Mouse (Mus musculus) layer of hippocampus, postnatal 36 days (tissue): ENCODE data around the gene Abcc4. TPM values are rescaled to one million over a fixed set of nuclear protein-coding genes. Genes with fewer than 3 reads are reported as not detected.
"Not testable (repeated sequence)": the region's sequence is repeated elsewhere in the genome, so short reads cannot be mapped to it uniquely, and the experiment has no call there.

ENCODE experiments used
- DNase-seq, 2 experiments: peaks; one replicate each; pipeline ENCODE4 v3.0.0; 2022
- total RNA-seq, 2 experiments: library from RNA; stranded (reverse); gene quantifications; 2 replicates each; pipeline ENCODE4 v1.2.3; 2021

The Abcc4 gene
- total RNA-seq, 2 experiments from 2014 or later = 8.2 to 10.4 TPM

DNA sequence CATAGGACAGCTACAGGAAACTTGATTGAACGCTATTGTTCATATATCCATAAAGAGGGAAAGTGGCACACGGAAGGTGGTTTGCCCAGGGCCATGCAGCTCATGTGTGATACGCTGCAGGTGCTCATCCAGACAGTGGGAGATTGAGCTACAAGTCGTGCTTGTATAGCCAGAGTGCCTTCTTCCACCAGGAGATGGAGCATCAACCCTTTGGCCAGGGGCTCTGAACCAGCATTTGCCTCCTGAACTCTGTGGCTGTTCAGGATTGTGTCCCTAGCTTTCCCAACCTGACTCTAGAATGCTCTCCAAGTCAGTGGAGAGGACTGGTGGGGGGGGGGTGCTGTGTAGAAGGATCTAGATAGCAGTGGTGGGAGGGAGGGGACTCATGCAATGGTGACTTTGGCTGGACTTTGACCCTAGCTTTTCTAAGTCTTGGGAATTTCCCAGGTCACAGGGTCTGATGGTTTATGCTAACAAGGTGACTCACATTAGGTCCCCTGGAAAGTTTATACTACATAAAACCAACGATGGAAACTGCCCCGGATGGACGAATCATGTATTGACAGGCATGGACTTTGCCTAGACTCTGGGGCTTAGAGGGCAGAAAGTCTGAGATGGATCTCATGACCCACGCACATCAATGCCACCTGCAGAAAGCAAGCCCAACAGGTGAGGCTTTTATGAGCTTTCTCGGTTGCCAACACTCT is 27.6 kb downstream of the Abcc4 start:
- no peak for DNase-seq

GRCm38 (mm10) chr14:118676308-118676994 is 29.6 kb downstream of the Abcc4 start:
- no peak for DNase-seq

- DNase-seq = no peak
These were observed 31.3 kb downstream of the Abcc4 start for GRCm38 (mm10) chr14:118674705-118675139.

DNA sequence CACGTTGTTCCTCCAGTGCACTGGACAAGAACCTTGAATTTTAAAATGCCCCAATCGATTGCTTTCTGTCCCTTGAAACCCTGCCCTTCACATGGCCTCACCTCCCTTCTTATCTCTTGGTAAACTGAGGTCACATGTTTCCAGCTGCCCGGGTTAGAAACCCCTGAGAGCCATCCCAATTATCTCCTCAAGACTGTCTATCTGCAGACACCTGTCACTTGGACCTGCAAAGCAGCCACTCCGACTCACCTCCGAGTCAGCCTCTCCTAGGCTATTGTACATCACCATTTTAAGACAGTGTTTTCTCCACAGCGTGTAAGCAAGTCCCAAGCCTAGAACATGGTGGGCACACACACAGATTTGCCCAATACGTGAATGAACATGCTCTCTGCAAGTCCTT is 31.8 kb downstream of the Abcc4 start:
- DNase-seq = no peak

DNA sequence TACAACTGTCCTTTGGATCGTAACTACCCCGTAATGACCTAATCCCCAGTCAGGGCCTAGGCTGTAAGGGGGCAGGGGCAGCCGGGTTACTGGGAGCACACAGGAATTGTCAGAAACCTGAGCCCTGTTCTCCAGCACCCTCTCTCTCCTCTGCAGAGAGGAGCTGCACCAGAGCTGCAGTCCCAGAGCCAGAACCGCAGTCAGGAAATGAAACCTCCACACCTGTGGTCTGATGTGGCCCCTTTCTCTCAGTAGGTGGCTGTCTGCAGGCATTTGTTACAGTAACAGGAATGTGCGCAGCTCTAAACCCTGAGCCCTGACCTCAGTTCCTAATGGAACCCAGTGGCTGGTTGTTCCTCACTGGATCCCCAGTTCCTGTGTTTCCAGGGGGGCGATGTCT is 32.5 kb downstream of the Abcc4 start:
- DNase-seq = no peak

DNA sequence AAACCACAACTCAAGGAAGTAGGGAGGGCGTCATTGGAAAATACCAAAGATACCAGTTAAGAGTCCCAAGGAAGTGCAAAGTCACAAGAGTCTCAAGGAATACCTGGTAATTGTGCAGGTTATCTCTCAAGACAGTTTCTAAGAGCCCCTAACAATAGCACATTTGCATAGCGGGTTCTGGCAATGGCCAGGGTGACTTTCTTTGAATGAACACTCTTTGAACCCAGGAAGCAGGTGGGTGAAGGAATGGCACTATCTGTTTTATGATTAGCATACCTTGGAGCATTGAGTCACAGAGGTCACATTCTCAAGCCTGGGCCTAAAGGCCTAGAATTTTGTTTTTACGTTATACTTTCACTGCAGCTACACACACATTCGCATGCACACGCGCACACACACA is 33.1 kb downstream of the Abcc4 start:
- not testable (repeated sequence) for DNase-seq

- no peak for DNase-seq
These were observed 38.5 kb downstream of the Abcc4 start for GRCm38 (mm10) chr14:118667499-118667898.

- DNase-seq = no peak
These were observed 41.4 kb downstream of the Abcc4 start for GRCm38 (mm10) chr14:118664661-118665060.

GRCm38 (mm10) chr14:118662625-118663276 is 43.3 kb downstream of the Abcc4 start:
- no peak for DNase-seq

GRCm38 (mm10) chr14:118662124-118662523 is 43.9 kb downstream of the Abcc4 start:
- no peak for DNase-seq

DNA sequence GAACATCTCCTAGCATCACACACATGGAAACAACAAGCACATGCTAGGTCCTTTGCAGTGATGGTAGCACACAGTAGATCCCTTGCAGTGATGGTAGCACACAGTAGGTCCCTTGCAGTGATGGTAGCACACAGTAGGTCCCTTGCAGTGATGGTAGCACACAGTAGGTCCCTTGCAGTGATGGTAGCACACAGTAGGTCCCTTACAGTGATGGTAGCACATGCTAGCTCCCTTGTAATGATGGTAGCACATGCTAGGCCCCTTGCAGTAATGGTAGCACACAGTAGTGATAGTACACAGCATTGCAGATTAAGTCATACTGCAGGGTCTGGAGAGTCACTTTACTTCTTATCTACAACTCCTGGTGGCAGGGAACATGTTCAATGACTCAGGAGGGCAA is 46.8 kb downstream of the Abcc4 start:
- DNase-seq = no peak

DNA sequence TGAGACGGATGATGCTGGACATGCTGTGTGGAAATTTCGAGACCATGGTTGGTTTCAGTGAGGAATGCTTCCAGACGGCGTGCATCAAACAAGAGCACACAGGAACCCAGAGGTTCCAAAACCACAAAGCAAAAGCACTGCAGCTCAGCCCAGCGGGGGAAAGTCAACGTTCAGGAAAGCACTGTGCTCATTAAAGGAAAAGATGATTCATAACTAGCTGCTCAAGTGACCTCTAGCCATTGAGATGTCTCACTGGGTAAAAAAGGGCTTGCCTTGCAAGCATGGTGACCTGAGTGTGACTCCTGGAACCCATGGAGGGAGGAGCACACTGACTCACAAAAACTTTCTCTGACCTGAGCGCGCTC is 47.7 kb downstream of the Abcc4 start:
- DNase-seq = no peak

GRCm38 (mm10) chr14:118657673-118658327 is 48.2 kb downstream of the Abcc4 start:
- DNase-seq = no peak

DNA sequence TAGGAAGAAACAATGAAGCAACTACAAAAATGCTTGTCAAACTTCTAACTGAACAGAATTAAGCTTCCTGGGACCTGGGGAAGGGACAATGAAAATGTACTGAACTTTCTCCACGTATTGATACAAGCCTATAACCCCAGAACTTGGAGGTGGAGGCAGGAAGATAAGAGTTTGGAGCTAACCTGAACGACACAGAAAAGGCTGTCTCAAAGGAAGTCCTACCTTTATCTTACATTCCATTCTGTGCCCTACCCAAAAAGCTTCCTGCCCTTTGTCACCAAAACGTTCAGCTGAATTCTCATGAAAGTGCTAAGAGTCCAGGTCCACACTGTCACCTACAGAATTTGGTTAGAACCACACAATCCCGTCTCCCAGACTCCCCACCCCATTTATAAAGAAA is 48.8 kb downstream of the Abcc4 start:
- DNase-seq = no peak

DNA sequence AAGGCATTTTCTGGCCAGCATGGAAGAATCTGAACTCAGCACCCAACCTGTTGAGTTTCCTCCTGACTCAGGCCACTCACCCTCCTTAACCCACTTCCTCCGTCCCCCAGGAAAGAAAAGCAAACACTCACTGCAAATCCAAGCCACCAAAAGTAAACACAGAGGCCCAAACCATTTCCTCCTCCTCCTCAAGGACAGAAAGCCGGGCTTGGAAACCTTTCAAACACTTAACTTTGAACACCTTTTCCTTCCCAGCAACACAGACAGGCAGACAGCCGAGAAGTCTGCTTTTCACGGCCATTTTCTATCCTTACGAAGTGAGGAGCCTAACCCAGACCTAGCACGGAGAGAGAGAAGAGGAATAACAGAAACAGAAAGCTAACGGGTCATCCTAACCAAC is 50.0 kb downstream of the Abcc4 start:
- DNase-seq = no peak

- DNase-seq = no peak
These were observed 51.1 kb downstream of the Abcc4 start for GRCm38 (mm10) chr14:118654903-118655302.

DNA sequence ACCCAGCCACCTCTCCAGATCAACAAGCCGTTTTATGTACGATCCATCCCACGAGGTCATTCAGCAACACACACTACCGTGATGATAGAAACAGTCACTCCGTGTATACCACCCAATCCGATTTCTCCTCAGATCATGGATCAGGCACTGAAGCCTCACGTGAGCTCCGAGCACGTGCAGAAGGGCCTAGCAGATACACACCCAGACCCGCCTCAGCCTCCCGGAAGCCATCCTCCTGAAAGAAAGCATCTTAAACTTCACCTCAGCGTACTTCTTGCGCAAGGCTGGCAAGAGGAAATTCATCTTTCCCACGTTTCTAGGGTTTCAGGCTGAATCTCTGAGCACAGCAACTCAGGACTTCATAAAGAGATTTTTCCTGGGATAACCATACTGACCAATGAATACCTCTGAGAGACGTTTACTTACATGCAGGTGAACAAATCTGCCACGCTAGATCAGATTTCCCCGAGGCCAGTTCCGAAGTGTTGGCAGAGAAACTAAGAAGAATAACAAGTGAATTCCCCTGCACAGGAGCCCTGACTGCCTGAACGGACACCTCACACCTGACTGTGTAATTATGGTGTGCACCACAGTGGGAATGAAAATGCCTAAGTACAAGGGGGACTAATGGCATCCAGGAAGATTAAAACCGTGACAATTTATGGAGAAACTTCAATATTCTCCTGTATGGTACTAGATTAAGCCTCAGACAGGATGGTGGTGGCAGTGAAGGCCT is 54.1 kb downstream of the Abcc4 start:
- DNase-seq = no peak

- DNase-seq = no peak
These were observed 56.1 kb downstream of the Abcc4 start for GRCm38 (mm10) chr14:118649895-118650256.

DNA sequence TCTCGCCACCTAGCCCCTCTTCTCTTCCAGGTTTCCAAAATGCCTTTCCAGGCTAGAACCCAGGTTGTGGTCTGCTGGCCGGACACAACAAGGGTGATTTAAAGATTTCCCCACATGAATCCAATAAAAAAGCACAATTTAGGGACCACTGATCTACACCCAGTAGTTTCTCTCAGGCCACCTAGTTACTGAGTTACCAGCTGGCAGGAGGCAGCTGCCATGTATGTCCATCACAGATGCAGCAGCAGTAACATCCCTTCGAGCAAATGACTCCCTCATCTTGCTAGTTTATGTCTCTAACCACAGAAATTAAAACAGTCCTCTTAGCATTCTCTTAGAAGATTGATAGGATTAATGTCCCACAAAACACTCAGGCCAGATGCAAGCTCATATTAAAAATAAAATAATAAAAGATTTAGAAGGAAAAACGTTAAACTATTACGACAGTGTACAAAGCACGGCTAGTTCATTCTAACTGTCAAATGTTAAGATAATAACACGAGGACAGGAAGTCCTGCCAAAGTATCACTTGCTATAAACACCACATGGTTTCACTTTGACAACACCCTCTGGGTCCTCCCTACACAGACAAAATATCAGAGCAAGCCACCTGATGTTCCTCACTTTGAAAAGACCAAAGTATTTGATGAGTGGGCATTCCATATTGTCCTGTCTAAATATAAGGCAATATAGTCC is 56.7 kb downstream of the Abcc4 start:
- no peak for DNase-seq

DNA sequence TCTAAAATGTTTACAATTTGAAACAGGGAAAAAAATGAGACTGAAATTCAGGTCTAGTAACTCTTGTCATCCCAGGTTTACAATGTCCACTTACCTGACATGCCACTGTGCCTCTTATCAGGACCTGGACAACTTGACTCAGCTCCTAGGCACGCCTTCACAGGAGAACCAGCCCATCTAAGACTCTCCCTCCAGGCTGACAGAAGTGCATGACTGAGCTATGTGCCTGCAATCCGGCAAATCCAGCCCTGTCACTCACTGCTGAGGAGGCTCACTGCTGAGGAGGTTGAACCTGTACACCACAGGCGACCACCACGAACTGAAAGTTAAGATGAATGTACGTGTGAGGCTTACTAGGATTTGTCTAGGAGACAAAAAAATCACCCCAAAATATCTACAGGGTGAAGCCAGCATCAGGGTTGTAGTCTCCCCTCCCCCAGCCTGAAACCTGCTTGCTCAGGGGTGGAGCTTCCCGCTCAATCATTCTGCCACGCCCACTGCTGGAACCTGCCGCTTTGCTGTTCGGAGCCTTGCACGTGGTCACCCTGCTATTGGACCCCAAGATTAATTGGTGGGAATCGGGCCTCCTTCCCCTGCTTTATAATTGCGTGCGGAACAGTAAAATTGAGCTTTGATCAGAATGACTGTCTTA is 63.0 kb downstream of the Abcc4 start:
- not testable (repeated sequence) for DNase-seq

GRCm38 (mm10) chr14:118642140-118642539 is 63.9 kb downstream of the Abcc4 start:
- DNase-seq = no peak
